ENCODE assay signal across 16 mouse cellular contexts in genomic region chr9:11380531-11380930, GRCm38 (mm10).
A peak's percentile ranks its signal among the peaks of the same experiment; 100 is the strongest.
DNase-seq lines count a peak whose midpoint lies in the region; ATAC-seq and TF ChIP-seq lines count a peak whose summit lies in the region.
"Had no signal": no experiment of that assay in that cellular context is flagged by ENCODE, and none has a peak within 500 bp of the region (broad histone marks: within the 10 kb centered on the region; RNA-seq: fewer than 3 reads in every experiment).

No protein-coding gene starts in this region.

- no peaks in the 10 kb centered on the region for H3K9me3 ChIP-seq in stomach, postnatal 0 days (ENCODE audit: control insufficient read depth, low read length)
- no peaks in the 10 kb centered on the region for H3K9me3 ChIP-seq in forebrain, embryonic 10.5 days
- no peaks in the 10 kb centered on the region for H3K9me3 ChIP-seq in midbrain, embryonic 13.5 days
- H3K9me3 ChIP-seq: limb, embryonic 15.5 days had no signal

- peak; percentile 24 for TF ChIP-seq CTCF in stomach, postnatal 0 days (IDR thresholded peaks at IDR 0.05; ENCODE audit: low read depth)

- no peak overlapping the region for H3K4me2 ChIP-seq in stomach, postnatal 0 days (replicated peaks; ENCODE audit: low read depth)
- no peak overlapping the region for H3K4me2 ChIP-seq in midbrain, embryonic 13.5 days (replicated peaks)
- H3K4me2 ChIP-seq: limb, embryonic 15.5 days had no signal

- DNase-seq in 3T3-L1 (ENCODE audit: low read depth, low spot score) (peak; percentile 70), ES-CJ7 (ENCODE audit: low read depth, low spot score) (peak; percentile 19)
- peak; percentile 9 for DNase-seq in gonadal fat pad, adult 2 months (ENCODE audit: low read depth)
- DNase-seq in stomach, postnatal 0 days (ENCODE audit: low spot score), result peak; percentile 56
- no peak for DNase-seq in forebrain, embryonic 10.5 days (ENCODE audit: extremely low spot score, low spot score)
- no peak for DNase-seq in retina, embryonic 14.5 days (ENCODE audit: low spot score)
- no peak for DNase-seq in adrenal gland, adult 2 months
- DNase-seq: adrenal gland, postnatal 14 days; cerebellum, adult 11 months; heart, adult 2 months; heart, postnatal 36 days; kidney, postnatal 14 days; lung, adult 2 months had no signal

- ATAC-seq in stomach, postnatal 0 days (ENCODE audit: low FRiP score, low TSS enrichment), result peak; percentile 99
- ATAC-seq in midbrain, embryonic 13.5 days, result no peak

- TF ChIP-seq EP300 in stomach, postnatal 0 days (optimal IDR thresholded peaks at IDR 0.05), result no peak

- no peak overlapping the region for H3K9ac ChIP-seq in stomach, postnatal 0 days (ENCODE audit: low read length)
- H3K9ac ChIP-seq in midbrain, embryonic 13.5 days (replicated peaks), result no peak overlapping the region
- H3K9ac ChIP-seq: limb, embryonic 15.5 days had no signal

- no peaks in the 10 kb centered on the region for H3K36me3 ChIP-seq in stomach, postnatal 0 days (ENCODE audit: control insufficient read depth, insufficient read depth, low read length)
- no peaks in the 10 kb centered on the region for H3K36me3 ChIP-seq in forebrain, embryonic 10.5 days (replicated peaks)
- H3K36me3 ChIP-seq in midbrain, embryonic 13.5 days, result no peaks in the 10 kb centered on the region
- H3K36me3 ChIP-seq: limb, embryonic 15.5 days had no signal

- no peaks in the 10 kb centered on the region for H3K4me1 ChIP-seq in stomach, postnatal 0 days (replicated peaks; ENCODE audit: control insufficient read depth, insufficient read depth)
- no peaks in the 10 kb centered on the region for H3K4me1 ChIP-seq in forebrain, embryonic 10.5 days
- no peaks in the 10 kb centered on the region for H3K4me1 ChIP-seq in midbrain, embryonic 13.5 days (replicated peaks)
- H3K4me1 ChIP-seq: limb, embryonic 15.5 days had no signal

- H3K4me3 ChIP-seq in stomach, postnatal 0 days (ENCODE audit: low read depth, low read length), result no peak overlapping the region
- H3K4me3 ChIP-seq in forebrain, embryonic 10.5 days, result no peak overlapping the region
- H3K4me3 ChIP-seq in midbrain, embryonic 13.5 days (replicated peaks), result no peak overlapping the region
- H3K4me3 ChIP-seq: erythroblast, embryonic 14.5 days; heart, adult 2 months; limb, embryonic 15.5 days had no signal

- 59% methylated on average over 7 of the region's 7 CpGs for WGBS in stomach, postnatal 0 days
- WGBS in forebrain, embryonic 10.5 days, result 86% methylated on average over 7 of the region's 7 CpGs
- WGBS in midbrain, embryonic 13.5 days, result 93% methylated on average over 7 of the region's 7 CpGs

- no peak overlapping the region for H3K27ac ChIP-seq in stomach, postnatal 0 days (replicated peaks)
- no peak overlapping the region for H3K27ac ChIP-seq in forebrain, embryonic 10.5 days
- H3K27ac ChIP-seq in midbrain, embryonic 13.5 days, result no peak overlapping the region
- H3K27ac ChIP-seq: heart, adult 2 months; limb, embryonic 15.5 days had no signal

- H3K27me3 ChIP-seq in stomach, postnatal 0 days (ENCODE audit: control insufficient read depth, insufficient read depth, low read length), result no peaks in the 10 kb centered on the region
- no peaks in the 10 kb centered on the region for H3K27me3 ChIP-seq in forebrain, embryonic 10.5 days (ENCODE audit: poor library complexity, severe bottlenecking)
- H3K27me3 ChIP-seq in midbrain, embryonic 13.5 days, result no peaks in the 10 kb centered on the region
- H3K27me3 ChIP-seq: limb, embryonic 15.5 days had no signal

Comparison
In these comparisons a context has a peak if more than half of its experiments do, and no peak if none do; other contexts are left out.
1. DNase-seq: peak in 3T3-L1 (single experiment), ES-CJ7 (single experiment), gonadal fat pad, adult 2 months (single experiment) and stomach, postnatal 0 days (single experiment); none in forebrain, embryonic 10.5 days (single experiment), retina, embryonic 14.5 days (single experiment) and adrenal gland, adult 2 months (single experiment).